Mouse (Mus musculus) thymus, postnatal 0 days (tissue): ENCODE data around the gene Dock6. TPM values are rescaled to one million over a fixed set of nuclear protein-coding genes. Genes with fewer than 3 reads are reported as not detected.
"Not testable (repeated sequence)": the region's sequence is repeated elsewhere in the genome, so short reads cannot be mapped to it uniquely, and the experiment has no call there.

Experiments used
- DNase-seq: peaks from one replicate; pipeline ENCODE4 v3.0.0-alpha.2; 2015; ENCODE audit warnings: low spot score
- polyA plus RNA-seq: library from polyadenylated mRNA; unstranded; fragments of >200 nt; fragmentation: Nextera tagmentation; extraction: Ambion mirVana; gene quantifications from 2 replicates; pipeline ENCODE4 v1.2.1, GENCODE M21; 2015

Dock6 gene
- polyA plus RNA-seq: 5.3 and 5.9 TPM in 2 replicates

- DNase-seq: peak; percentile 84
Observed at GRCm38 (mm10) chr9:21852128-21853091, at the start of gene Dock6. Gene Dock6 (minus strand): TSS chr9:21852635.

DNA sequence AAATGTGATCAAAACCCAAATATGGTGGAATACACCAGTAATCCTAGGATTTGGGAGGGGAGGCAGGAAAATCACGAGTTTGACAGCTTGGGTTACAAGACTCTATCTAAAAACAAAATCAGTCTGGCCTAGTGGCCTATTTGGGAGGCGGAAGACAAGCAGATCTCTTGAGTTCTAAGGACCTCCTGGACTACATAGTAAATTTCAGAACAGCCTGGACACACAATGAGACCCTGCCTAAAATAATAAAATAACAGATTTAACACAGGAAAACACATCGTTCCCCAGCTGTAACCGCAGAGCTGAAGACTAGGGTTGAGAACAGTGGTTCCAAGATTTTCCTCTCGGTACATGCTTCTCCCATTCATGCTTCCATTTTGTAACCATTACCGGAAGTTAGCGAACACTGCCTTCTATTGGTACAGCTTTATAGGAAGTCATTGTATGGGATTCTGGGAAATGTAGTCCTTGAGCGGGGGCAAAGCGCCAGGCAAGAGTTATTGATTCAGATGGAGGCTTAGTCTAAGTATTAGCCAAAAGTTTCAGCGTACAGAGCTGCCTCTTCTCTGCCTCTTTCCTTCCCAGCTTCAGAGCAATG is 48.9 kb upstream of the Dock6 start:
- peak; percentile 75 for DNase-seq

- no peak for DNase-seq
Observed at GRCm38 (mm10) chr9:21889229-21889628, 36.8 kb upstream of the Dock6 start.

- DNase-seq: peak; percentile 12
Observed at GRCm38 (mm10) chr9:21876601-21877000, 24.2 kb upstream of the Dock6 start.

- DNase-seq: no peak
Observed at GRCm38 (mm10) chr9:21872204-21872603, 19.8 kb upstream of the Dock6 start.

DNA sequence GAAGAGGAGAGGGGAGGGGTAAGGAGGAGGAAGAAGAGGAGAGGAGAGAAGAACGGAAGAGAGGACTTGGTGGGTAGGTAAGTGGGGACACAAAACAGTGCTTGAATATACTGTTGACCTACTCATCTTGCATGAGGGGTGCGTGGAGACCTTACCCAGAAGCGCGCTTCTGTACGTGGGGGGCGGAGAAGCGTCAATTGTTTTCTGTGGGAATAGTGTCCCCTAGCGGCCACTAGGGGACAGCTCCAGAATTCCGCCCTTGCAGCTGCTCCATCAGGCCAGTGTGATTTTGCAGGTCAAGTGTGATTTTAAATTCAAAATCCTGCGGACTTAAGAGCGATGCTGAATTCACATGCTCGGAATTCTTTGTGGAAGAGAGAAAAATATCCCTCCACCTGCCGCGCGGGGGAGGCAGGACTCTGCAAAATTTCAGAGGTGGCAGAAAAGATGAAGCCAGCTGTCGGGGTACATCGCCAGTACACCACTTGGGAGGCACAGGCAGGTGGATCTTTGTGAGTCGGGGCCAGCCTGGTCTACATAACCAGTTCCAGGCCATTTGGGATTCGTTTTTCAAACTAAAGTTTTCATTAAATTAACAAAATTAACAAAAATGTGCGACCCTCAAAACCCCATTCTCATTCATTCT is 18.6 kb upstream of the Dock6 start:
- peak; percentile 65 for DNase-seq

DNA sequence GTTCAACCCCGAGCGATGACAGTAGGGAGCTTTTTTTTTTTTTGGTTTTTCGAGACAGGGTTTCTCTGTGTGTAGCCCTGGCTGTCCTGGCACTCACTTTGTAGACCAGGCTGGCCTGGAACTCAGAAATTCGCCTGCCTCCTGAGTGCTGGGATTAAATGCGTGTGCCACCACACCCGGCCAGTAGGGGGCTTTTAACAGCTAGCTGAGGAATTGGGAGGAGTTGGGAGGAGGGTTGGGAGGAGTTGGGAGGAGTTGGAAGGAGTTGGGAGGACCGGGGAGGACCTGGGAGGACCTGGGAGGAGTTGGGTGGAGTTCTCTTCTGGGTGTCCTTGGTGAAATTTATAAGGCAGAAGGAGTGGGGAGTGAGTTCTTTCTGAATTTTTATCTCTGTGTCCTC is 16.9 kb upstream of the Dock6 start:
- DNase-seq: not testable (repeated sequence)

GRCm38 (mm10) chr9:21867726-21868125 is 15.3 kb upstream of the Dock6 start:
- no peak for DNase-seq

GRCm38 (mm10) chr9:21866641-21867040 is 14.2 kb upstream of the Dock6 start:
- DNase-seq: no peak

DNA sequence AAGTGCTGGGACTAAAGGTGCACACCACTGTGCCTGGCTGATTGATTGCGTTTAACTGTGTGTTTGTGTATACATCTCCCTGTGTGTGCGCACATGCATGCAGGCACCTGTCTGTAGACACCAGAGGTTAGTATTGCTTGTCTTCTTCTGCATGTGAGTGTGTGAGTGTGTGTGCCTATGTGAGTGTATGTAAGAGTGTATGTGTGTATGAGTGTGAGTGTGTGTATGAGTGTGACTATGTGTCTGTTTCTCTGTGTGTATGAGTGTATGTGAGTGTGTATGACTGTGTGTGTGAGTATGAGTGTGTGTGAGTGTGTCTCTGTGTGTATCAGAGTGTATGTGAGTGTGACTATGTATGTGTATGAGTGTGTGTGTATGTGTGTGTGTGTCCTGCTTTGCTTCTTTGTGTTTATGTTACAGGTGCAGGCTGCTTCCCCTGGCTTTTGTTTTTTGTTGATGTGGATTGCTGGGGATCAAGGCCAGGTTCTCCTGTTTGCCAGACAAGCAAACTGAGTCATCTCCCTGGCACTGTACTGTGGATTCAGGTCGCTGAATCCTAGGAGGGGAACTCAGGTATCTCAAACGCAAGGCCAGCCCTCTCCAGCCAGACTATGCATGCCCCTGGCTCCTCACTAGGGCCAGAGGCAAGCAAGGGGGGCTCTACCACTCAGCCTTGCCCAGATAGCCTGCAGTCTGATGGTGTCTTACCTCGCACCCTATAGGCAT is 13.4 kb upstream of the Dock6 start:
- no peak for DNase-seq

- no peak for DNase-seq
Observed at GRCm38 (mm10) chr9:21862181-21862580, 9.7 kb upstream of the Dock6 start.

- DNase-seq: not testable (repeated sequence)
Observed at GRCm38 (mm10) chr9:21860349-21860748, 7.9 kb upstream of the Dock6 start.

DNA sequence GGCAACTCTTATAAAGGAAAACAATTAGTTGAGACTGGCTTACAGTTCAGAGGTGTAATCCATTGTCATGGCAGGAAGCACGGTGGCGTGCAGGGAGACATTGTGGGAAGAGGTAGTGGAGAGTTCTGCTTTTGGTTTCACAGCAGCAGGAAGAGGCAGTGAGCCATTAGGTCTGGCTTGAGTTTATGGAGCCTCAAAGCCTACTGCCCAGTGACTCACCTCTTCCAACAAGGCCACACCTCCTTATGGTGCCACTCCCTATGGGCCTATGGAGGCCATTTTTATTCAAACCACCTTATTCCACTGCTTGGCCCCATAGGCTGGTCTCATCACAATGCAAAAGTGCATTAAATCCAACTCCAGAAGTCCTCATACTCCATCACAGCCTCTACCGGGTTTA is 7.2 kb upstream of the Dock6 start:
- no peak for DNase-seq

DNA sequence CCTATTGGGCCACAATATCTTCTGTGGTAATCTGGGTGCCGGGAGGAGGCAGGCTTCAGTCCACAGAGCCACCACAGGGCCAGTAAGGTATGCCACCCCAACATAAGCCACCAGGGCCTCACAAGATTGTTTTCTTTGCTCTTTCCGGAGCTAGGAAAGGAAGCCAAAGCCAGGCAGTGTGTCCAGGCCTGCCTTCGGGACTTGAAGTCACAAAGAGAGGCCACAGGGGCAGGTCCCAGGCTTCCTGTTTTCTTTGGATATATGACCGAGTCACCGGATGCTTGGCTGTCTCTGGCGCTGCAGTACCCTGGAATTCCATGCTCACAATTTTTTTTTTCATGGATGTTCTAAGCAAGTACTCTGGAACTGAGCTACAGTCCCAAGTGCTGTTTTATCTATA is 5.6 kb upstream of the Dock6 start:
- DNase-seq: no peak

DNA sequence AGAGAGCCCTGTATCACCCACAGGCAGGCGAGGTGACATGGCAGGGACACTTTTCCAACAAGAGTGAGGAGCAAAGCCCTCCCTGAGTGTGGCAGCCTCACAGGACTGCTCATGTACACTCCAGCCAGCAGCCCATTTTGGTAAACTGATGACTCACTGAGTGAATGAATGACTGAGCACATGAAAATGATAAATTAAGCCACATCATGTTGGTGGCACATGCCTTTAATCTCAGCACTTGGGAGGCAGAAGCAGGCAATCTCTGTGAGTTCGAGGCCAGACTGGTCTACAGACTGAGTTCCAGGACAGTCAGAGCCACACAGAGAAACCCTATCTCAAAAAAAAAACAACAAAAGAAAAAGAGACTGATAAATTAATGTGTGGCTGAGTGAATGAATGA is 5.1 kb upstream of the Dock6 start:
- DNase-seq: no peak

DNA sequence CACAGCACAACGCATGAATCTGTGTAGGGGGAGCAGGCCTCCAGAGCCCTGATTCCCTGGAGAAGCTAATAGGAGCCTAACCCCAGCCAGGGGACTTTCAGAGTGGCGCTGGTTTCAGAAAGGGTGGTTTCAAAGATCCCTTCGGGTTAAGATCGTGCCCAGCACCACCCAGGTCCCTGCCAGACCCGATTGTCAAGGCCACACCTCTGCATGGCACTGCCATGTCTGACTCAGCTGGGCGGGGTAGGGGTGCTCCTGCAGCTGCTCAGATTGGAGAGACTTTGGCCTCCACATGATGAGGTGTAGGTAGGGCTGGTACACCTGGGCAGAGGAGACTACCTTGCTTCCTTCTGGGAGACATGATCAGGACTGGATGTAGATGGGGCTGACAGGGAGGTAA is 2.5 kb upstream of the Dock6 start:
- DNase-seq: no peak

- DNase-seq: no peak
Observed at GRCm38 (mm10) chr9:21853961-21854360, 1.5 kb upstream of the Dock6 start.

GRCm38 (mm10) chr9:21851084-21851483 is 1.4 kb downstream of the Dock6 start:
- no peak for DNase-seq

DNA sequence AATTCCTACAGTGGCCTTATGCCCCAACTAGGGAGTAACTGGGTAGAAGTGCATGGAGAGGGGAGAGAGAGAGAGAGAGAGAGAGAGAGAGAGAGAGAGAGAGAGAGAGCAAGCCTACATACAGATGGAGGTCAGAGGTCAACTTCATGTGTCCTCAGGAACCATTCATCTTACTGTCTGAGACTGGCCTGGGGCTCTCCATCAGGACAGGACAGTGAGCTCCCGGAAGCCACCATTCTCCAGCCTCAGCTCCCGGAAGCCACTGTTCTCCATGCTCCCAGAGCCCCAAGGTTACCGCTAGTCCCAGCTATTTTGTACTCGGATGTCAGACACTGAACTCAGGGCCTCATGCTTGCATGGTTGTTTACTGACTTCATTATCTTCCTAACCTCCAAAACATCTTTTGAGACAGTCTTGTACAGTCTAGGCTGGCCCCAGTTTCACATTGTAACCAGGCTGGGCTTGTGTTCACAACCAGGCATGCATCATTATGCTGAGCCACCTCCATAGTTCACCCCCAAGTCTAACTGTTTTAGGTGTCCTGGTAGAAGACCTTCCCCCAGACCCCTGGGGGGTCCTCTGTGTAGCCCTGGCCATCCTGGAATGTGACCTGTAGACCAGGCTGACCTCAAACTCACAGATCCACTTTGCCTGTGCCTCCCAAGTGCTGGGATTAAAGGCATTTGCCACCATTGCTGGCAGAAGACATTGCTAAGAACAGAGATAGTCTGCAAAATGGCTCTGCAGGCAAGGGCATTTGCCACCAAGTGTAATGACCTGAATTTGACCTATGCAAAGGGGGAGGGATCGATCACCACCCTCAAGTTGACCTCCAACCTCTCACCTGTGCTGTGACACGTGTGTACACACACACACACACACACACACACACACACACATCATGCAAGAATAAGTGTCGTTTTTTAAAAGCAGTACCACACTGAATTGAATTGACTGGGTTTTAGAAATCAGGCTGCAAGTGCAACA is 2.5 kb downstream of the Dock6 start:
- no peak for DNase-seq

DNA sequence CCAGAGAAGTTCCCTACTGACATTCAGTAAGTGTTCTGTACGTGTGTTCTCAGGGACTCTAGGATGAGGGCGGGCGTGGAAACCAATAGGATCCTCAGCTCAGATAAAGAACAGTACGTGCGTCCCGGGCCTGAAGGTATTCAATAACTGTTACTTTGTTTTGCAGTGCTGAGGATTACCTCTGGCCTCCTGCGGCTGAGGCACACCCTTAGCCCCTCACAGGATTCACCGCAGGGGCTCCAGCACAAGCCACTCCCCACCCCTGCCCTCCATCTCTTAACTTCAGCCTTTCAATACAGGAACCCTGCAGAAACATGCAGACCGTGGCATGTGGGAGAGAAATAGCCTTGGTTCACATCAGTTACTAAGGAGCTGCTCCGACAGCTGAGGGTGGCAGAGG is 4.5 kb downstream of the Dock6 start:
- DNase-seq: no peak
